Mouse (Mus musculus): Measurements from ENCODE around the gene Gm40193.

- TF ChIP-seq POLR2A (IDR thresholded peaks at IDR 0.05; ENCODE audit: low read depth, low read length) (no peak), CTCF (IDR thresholded peaks at IDR 0.05; ENCODE audit: extremely low read depth, insufficient read length, insufficient replicate concordance, low read depth, low read length) (no peak)
These were observed 13.8 kb downstream of the Gm40193 start, which contains the start of gene Gltpd2 for GRCm38 (mm10) chr11:70518923-70519322.

Data from small intestine, adult 2 months (tissue).